14 mouse cellular contexts compared by ENCODE assay signal in genomic region chr9:64591436-64591835, GRCm38 (mm10).
DNase-seq lines count a peak whose midpoint lies in the region; ATAC-seq and TF ChIP-seq lines count a peak whose summit lies in the region.
"Had no signal": no experiment of that assay in that cellular context is flagged by ENCODE, and none has a peak within 500 bp of the region (broad histone marks: within the 10 kb centered on the region; RNA-seq: fewer than 3 reads in every experiment).

No protein-coding gene starts in this region.

- peak; percentile 23; the same call in 1 of the 2 replicates for TF ChIP-seq CTCF in layer of hippocampus, adult 2 months (conservative IDR thresholded peaks at IDR 0.05)

- 0 out of 2 replicates have a peak, but pooled peaks have one; percentile 26 for ATAC-seq in megakaryocyte-erythroid progenitor cell, adult 5-6 weeks (replicated peaks; ENCODE audit: low FRiP score, low TSS enrichment, poor library complexity, severe bottlenecking)
- ATAC-seq: activated CD4-positive, CD25-positive, alpha-beta regulatory T cell, adult 4 months had no signal

- H3K4me3 ChIP-seq in layer of hippocampus, adult 2 months, result no peak overlapping the region
- H3K4me3 ChIP-seq: embryonic facial prominence, embryonic 15.5 days; lung, embryonic 15.5 days; midbrain, embryonic 12.5 days had no signal

- DNase-seq in layer of hippocampus, adult 2 months (ENCODE audit: low spot score in 2 of 2), result no peak
- no peak for DNase-seq in layer of hippocampus, adult 9-11 months
- DNase-seq in c-Kit-positive CD71-positive TER-119-negative erythroid progenitor cells, embryonic 14.5 days (ENCODE audit: low read depth), result peak; percentile 53
- DNase-seq in liver, result peak; percentile 80
- no peak for DNase-seq in thymus, adult 18-20 months
- DNase-seq in testis, postnatal 10 days (ENCODE audit: low spot score), result no peak
- no peak for DNase-seq in adrenal gland, postnatal 4 days (ENCODE audit: low spot score in 2 of 2)
- DNase-seq: kidney, adult 2 months had no signal

- H3K27ac ChIP-seq in layer of hippocampus, adult 2 months, result no peak overlapping the region
- H3K27ac ChIP-seq: embryonic facial prominence, embryonic 15.5 days; hindbrain, embryonic 14.5 days; lung, embryonic 15.5 days; midbrain, embryonic 12.5 days had no signal

Comparison
In these comparisons a context has a peak if more than half of its experiments do, and no peak if none do; other contexts are left out.
1. DNase-seq: peak in c-Kit-positive CD71-positive TER-119-negative erythroid progenitor cells, embryonic 14.5 days (single experiment) and liver (single experiment); none in layer of hippocampus, adult 2 months (0 of 2), layer of hippocampus, adult 9-11 months (single experiment), thymus, adult 18-20 months (0 of 2), testis, postnatal 10 days (single experiment) and adrenal gland, postnatal 4 days (0 of 2).